Mouse (Mus musculus) limb, embryonic 14.5 days (tissue): ENCODE measurements at regions not wholly inside any gene's neighbourhood (a gene's known extent, or its start where the extent isn't known, plus 50 kb on each side); places are given as distances from the start of the nearest gene placed in this dataset.

Source experiments
- ATAC-seq: fragments of 200-750 bp; cut with Nextera tagmentation; 2 replicates; pipeline ENCODE4 v1.8.0; 2017; ENCODE audit warnings: low read depth, moderate number of reproducible peaks, moderate TSS enrichment; ENCODE audit not compliant: low FRiP score
- DNase-seq: peaks from one replicate; pipeline ENCODE4 v3.0.0-alpha.2; 2015; ENCODE audit warnings: low spot score
- H3K27ac ChIP-seq: fragments of 300-500 bp; sonication (generic); replicated peaks from 2 replicates; pipeline ENCODE4 v1.5.1; 2014; ENCODE audit warnings: low read depth, mild to moderate bottlenecking, low read length, moderate library complexity, mixed read lengths
- H3K27me3 ChIP-seq: fragments of 300-500 bp; sonication (generic); 2 replicates; pipeline ENCODE4 v1.6.1; 2014; ENCODE audit warnings: low read length, mixed read lengths; ENCODE audit not compliant: control insufficient read depth, insufficient read depth
- H3K36me3 ChIP-seq: fragments of 300-500 bp; sonication (generic); 2 replicates; pipeline ENCODE4 v1.6.1; 2014; ENCODE audit warnings: mild to moderate bottlenecking, low read length, moderate library complexity, mixed read lengths; ENCODE audit not compliant: control insufficient read depth, insufficient read depth
- H3K4me1 ChIP-seq: fragments of 300-500 bp; sonication (generic); 2 replicates; pipeline ENCODE4 v1.6.1; 2014; ENCODE audit warnings: antibody characterized with exemption, low read length, mixed read lengths; ENCODE audit not compliant: control insufficient read depth, insufficient read depth
- H3K4me2 ChIP-seq: fragments of 300-500 bp; sonication (generic); replicated peaks from 2 replicates; pipeline ENCODE4 v1.6.1; 2014; ENCODE audit warnings: low read depth, mild to moderate bottlenecking, low read length, moderate library complexity; ENCODE audit not compliant: severe bottlenecking
- H3K4me3 ChIP-seq: fragments of 300-500 bp; sonication (generic); replicated peaks from 2 replicates; pipeline ENCODE4 v1.5.1; 2014; ENCODE audit warnings: low read length
- H3K9ac ChIP-seq: fragments of 300-500 bp; sonication (generic); 2 replicates; pipeline ENCODE4 v1.6.1; 2014; ENCODE audit warnings: mild to moderate bottlenecking, low read depth, low read length, moderate library complexity; ENCODE audit not compliant: severe bottlenecking
- H3K9me3 ChIP-seq: fragments of 300-500 bp; sonication (generic); 2 replicates; pipeline ENCODE4 v1.6.1; 2016; ENCODE audit warnings: low read length; ENCODE audit not compliant: control insufficient read depth
- POLR2A ChIP-seq: fragments of 200-500 bp; IDR thresholded peaks from 2 replicates; pipeline ENCODE4 v1.8.0; 2012; ENCODE audit warnings: inconsistent platforms, mild to moderate bottlenecking, moderate library complexity, borderline replicate concordance; ENCODE audit not compliant: insufficient read depth, insufficient read length; ENCODE audit errors: extremely low read depth
- WGBS: fragments of 180-500 bp; shearing (Covaris S2); extraction: QIAGEN DNeasy Blood & Tissue Kit; methylation state at CpG from one replicate; pipeline ENCODE4 v1.1.7; 2014; 5-methylcytosine and 5-hydroxymethylcytosine counted together

- Histone ChIP-seq H3K4me1 (no peaks in the 10 kb centered on the region), H3K27ac (no peak overlapping the region), H3K36me3 (no peaks in the 10 kb centered on the region), H3K27me3 (no peaks in the 10 kb centered on the region), H3K4me2 (no peak overlapping the region), H3K4me3 (no peak overlapping the region), H3K9me3 (no peaks in the 10 kb centered on the region), H3K9ac (no peak overlapping the region)
- ATAC-seq (no peak), DNase-seq (no peak)
- WGBS = 74% methylated on average over 2 of the region's 2 CpGs
- no peak for TF ChIP-seq POLR2A
Observed at GRCm38 (mm10) chr3:104343096-104343495, 122.9 kb upstream of the Magi3 start.

GRCm38 (mm10) chr3:104342220-104342619 is 122.0 kb upstream of the Magi3 start:
- Histone ChIP-seq H3K4me3 (no peak overlapping the region), H3K27me3 (no peaks in the 10 kb centered on the region), H3K9me3 (no peaks in the 10 kb centered on the region), H3K27ac (no peak overlapping the region), H3K4me1 (no peaks in the 10 kb centered on the region), H3K36me3 (no peaks in the 10 kb centered on the region), H3K4me2 (no peak overlapping the region), H3K9ac (no peak overlapping the region)
- WGBS = 63% methylated on average over 6 of the region's 6 CpGs
- DNase-seq = peak; percentile 79
- no peak for TF ChIP-seq POLR2A
- peak; percentile 26; the same call in 1 of the 2 replicates for ATAC-seq

GRCm38 (mm10) chr3:104340331-104340730 is 120.2 kb upstream of the Magi3 start:
- no peak for TF ChIP-seq POLR2A
- no peak for ATAC-seq

GRCm38 (mm10) chr3:104336867-104337266 is 116.7 kb upstream of the Magi3 start:
- H3K27ac ChIP-seq = no peak overlapping the region
- ATAC-seq (no peak), DNase-seq (no peak)
- H3K4me1 ChIP-seq = 0 out of 2 replicates have a peak, but pooled peaks cover 3% of the 10 kb centered on the region
- WGBS = 60% methylated on average over 5 of the region's 5 CpGs
- no peak overlapping the region for H3K9ac ChIP-seq
- no peak for TF ChIP-seq POLR2A
- no peak overlapping the region for H3K4me2 ChIP-seq
- no peaks in the 10 kb centered on the region for H3K36me3 ChIP-seq
- H3K4me3 ChIP-seq = no peak overlapping the region
- no peaks in the 10 kb centered on the region for H3K9me3 ChIP-seq
- no peaks in the 10 kb centered on the region for H3K27me3 ChIP-seq

More at GRCm38 (mm10) chr3:104340331-104340730, 120.2 kb upstream of the Magi3 start:
- H3K4me1 ChIP-seq = 0 out of 2 replicates have a peak, but pooled peaks cover 3% of the 10 kb centered on the region
- no peaks in the 10 kb centered on the region for H3K36me3 ChIP-seq
- H3K27ac ChIP-seq = no peak overlapping the region
- no peak for DNase-seq
- H3K4me3 ChIP-seq = no peak overlapping the region
- no peak overlapping the region for H3K4me2 ChIP-seq
- no peaks in the 10 kb centered on the region for H3K27me3 ChIP-seq
- H3K9me3 ChIP-seq = no peaks in the 10 kb centered on the region
- WGBS = 66% methylated on average over 2 of the region's 2 CpGs
- no peak overlapping the region for H3K9ac ChIP-seq

GRCm38 (mm10) chr3:104336308-104336707 is 116.1 kb upstream of the Magi3 start:
- no peaks in the 10 kb centered on the region for H3K36me3 ChIP-seq
- peak; percentile 63 for DNase-seq
- 0 out of 2 replicates have a peak overlapping the region, but pooled peaks have one; percentile 13 for H3K27ac ChIP-seq
- peak; percentile 72 for ATAC-seq
- no peak for TF ChIP-seq POLR2A
- H3K9ac ChIP-seq = no peak overlapping the region
- H3K4me1 ChIP-seq = 0 out of 2 replicates have a peak, but pooled peaks cover 3% of the 10 kb centered on the region
- WGBS = 23% methylated on average over 4 of the region's 4 CpGs
- H3K9me3 ChIP-seq = no peaks in the 10 kb centered on the region
- H3K4me2 ChIP-seq = no peak overlapping the region
- H3K27me3 ChIP-seq = no peaks in the 10 kb centered on the region
- H3K4me3 ChIP-seq = no peak overlapping the region

- Histone ChIP-seq H3K9ac (no peak overlapping the region), H3K27ac (no peak overlapping the region), H3K36me3 (no peaks in the 10 kb centered on the region), H3K27me3 (no peaks in the 10 kb centered on the region), H3K4me3 (no peak overlapping the region), H3K9me3 (no peaks in the 10 kb centered on the region), H3K4me1 (0 out of 2 replicates have a peak, but pooled peaks cover 3% of the 10 kb centered on the region), H3K4me2 (no peak overlapping the region)
- DNase-seq = no peak
- 87% methylated on average over 7 of the region's 7 CpGs for WGBS
- ATAC-seq = no peak
- TF ChIP-seq POLR2A = no peak
Observed at GRCm38 (mm10) chr3:104334760-104335159, 114.6 kb upstream of the Magi3 start.
